Mouse (Mus musculus) adrenal gland, adult 8-10 months (tissue): ENCODE data around the gene Pcbp3. TPM values are rescaled to one million over a fixed set of nuclear protein-coding genes. Genes with fewer than 3 reads are reported as not detected.

ENCODE experiments used
- DNase-seq: peaks from one replicate; pipeline ENCODE4 v3.0.0; 2022
- total RNA-seq, 4 experiments: library from RNA; stranded (reverse); gene quantifications; 2 replicates each; pipeline ENCODE4 v1.2.4; 2022

Pcbp3 gene
- total RNA-seq, 4 experiments from 2014 or later: 31.7 to 46.9 (median 35.9) TPM

- no peak for DNase-seq
Measured at GRCm38 (mm10) chr10:76729631-76730620, 231.8 kb downstream of the Pcbp3 start.

- no peak for DNase-seq
Measured at GRCm38 (mm10) chr10:76728369-76728768, 233.3 kb downstream of the Pcbp3 start.

GRCm38 (mm10) chr10:76727301-76727700, 234.4 kb downstream of the Pcbp3 start:
- DNase-seq: no peak

- DNase-seq: no peak
Measured at GRCm38 (mm10) chr10:76726866-76727265, 234.8 kb downstream of the Pcbp3 start.

GRCm38 (mm10) chr10:76725682-76726285, 235.9 kb downstream of the Pcbp3 start, which contains the start of gene Col6a1:
Gene Col6a1 (minus strand): TSS chr10:76726168.
- no peak for DNase-seq

GRCm38 (mm10) chr10:76725097-76725496, 236.6 kb downstream of the Pcbp3 start:
- no peak for DNase-seq

GRCm38 (mm10) chr10:76724231-76724736, 237.4 kb downstream of the Pcbp3 start:
- no peak for DNase-seq

- DNase-seq: no peak
Measured at GRCm38 (mm10) chr10:76722751-76723450, 238.8 kb downstream of the Pcbp3 start.

GRCm38 (mm10) chr10:76721746-76722145, 239.9 kb downstream of the Pcbp3 start:
- DNase-seq: no peak

GRCm38 (mm10) chr10:76721216-76721615, 240.5 kb downstream of the Pcbp3 start:
- DNase-seq: no peak

GRCm38 (mm10) chr10:76717631-76718030, 244.1 kb downstream of the Pcbp3 start:
- no peak for DNase-seq

- no peak for DNase-seq
Measured at GRCm38 (mm10) chr10:76717026-76717425, 244.7 kb downstream of the Pcbp3 start.

GRCm38 (mm10) chr10:76714303-76714702, 247.4 kb downstream of the Pcbp3 start:
- no peak for DNase-seq

- DNase-seq: no peak
Measured at GRCm38 (mm10) chr10:76712500-76712899, 249.2 kb downstream of the Pcbp3 start.

Other genes starting within 250 kb of the Pcbp3 start
- 100 to 1,000 TPM; 163 to 254 (median 213) TPM for gene Col6a1, start 235.7 kb downstream of the Pcbp3 start, total RNA-seq
- 10 to 100 TPM; 15.9 to 21.1 (median 18.1) TPM for gene Slc19a1, start 70.4 kb upstream of the Pcbp3 start, total RNA-seq
- 10 to 100 TPM; 41.9 to 49.0 (median 48.0) TPM for gene Col18a1, start 204.7 kb upstream of the Pcbp3 start, total RNA-seq